Mouse (Mus musculus): ENCODE results near the gene Cdc26.

The Cdc26 gene

DNA sequence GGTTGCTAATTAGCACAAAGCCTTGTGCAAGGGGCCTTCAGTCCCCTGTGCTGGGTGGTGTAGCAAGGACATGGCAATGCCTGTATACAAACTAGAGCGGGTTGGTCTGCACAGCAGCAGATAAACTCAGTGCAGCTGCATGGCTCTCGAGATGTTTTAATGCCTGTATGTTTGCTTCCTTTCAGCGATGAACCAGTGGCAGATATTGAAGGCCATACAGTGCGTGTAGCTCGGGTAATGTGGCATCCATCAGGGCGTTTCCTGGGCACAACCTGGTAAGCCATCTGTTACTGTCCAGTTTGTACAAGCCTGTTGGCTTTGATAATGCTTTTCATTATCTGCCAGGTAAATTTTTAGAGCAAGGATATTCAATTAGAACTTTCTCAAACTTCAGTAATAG is 10.6 kb upstream of the Cdc26 start:
- no peaks in the 10 kb centered on the region for H3K27me3 ChIP-seq (ENCODE audit: control insufficient read depth, insufficient read depth, low read length, poor library complexity, severe bottlenecking)
- no peak for DNase-seq (ENCODE audit: low read depth, low spot score)

DNA sequence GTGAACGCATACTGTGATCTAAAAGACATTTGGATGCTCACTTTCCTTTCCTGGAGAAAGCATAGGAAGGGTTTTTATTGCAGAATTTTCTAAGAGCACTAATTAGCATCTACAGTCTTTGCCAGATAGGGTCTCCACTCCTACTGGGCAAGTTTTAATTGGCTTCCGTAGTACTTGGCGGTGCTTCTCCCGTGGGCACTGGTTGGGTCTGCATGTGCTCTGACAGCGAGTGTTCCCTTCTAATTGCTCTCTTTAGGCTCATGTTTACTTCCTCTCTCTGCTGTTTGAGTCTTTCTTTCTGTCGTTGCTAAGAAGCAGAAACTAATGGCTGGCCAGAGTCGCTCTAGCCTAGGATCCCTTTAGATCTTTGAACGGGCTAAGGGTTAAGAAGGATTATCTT is 10.0 kb upstream of the Cdc26 start:
- H3K36me3 ChIP-seq (ENCODE audit: control insufficient read depth, insufficient read depth, low read length, poor library complexity, severe bottlenecking) = peaks cover 34% of the 10 kb centered on the region
- H3K27me3 ChIP-seq (ENCODE audit: control insufficient read depth, insufficient read depth, low read length, poor library complexity, severe bottlenecking) = no peaks in the 10 kb centered on the region
- DNase-seq (ENCODE audit: low read depth, low spot score) = no peak

More for the DNA sequence above, 10.6 kb upstream of the Cdc26 start:
- H3K36me3 ChIP-seq (ENCODE audit: control insufficient read depth, insufficient read depth, low read length, poor library complexity, severe bottlenecking) = peaks cover 33% of the 10 kb centered on the region

DNA sequence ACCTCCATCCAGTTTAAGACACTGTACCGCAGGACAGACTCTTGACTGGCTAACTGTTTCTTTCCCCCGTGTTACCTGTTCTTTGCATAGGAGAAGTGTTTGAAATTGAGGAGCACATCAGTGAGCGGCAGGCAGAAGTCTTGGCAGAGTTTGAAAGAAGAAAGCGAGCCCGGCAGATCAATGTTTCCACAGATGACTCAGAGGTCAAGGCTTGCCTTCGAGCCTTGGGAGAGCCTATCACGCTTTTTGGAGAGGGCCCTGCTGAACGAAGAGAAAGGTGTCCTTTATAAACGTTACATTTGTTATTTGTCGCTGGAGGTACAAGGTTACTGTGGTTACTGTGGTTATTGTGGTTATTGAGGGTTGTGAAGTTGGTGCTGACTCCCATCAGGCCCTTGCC is 3.2 kb upstream of the Cdc26 start:
- no peak for DNase-seq (ENCODE audit: low read depth, low spot score)
- H3K36me3 ChIP-seq (ENCODE audit: control insufficient read depth, insufficient read depth, low read length, poor library complexity, severe bottlenecking) = peaks cover 26% of the 10 kb centered on the region; the same call in 1 of the 2 replicates
- no peaks in the 10 kb centered on the region for H3K27me3 ChIP-seq (ENCODE audit: control insufficient read depth, insufficient read depth, low read length, poor library complexity, severe bottlenecking)

- DNase-seq (ENCODE audit: low read depth, low spot score) = no peak
- Histone ChIP-seq H3K36me3 (ENCODE audit: control insufficient read depth, insufficient read depth, low read length, poor library complexity, severe bottlenecking) (peaks cover 18% of the 10 kb centered on the region; the same call in 1 of the 2 replicates), H3K27me3 (ENCODE audit: control insufficient read depth, insufficient read depth, low read length, poor library complexity, severe bottlenecking) (no peaks in the 10 kb centered on the region)
Observed at GRCm38 (mm10) chr4:62410325-62410724, 1.9 kb upstream of the Cdc26 start.

GRCm38 (mm10) chr4:62409615-62410014 is 1.2 kb upstream of the Cdc26 start:
- H3K36me3 ChIP-seq (ENCODE audit: control insufficient read depth, insufficient read depth, low read length, poor library complexity, severe bottlenecking) = peaks cover 15% of the 10 kb centered on the region; the same call in 1 of the 2 replicates
- peak; percentile 9 for DNase-seq (ENCODE audit: low read depth, low spot score)
- no peaks in the 10 kb centered on the region for H3K27me3 ChIP-seq (ENCODE audit: control insufficient read depth, insufficient read depth, low read length, poor library complexity, severe bottlenecking)

DNA sequence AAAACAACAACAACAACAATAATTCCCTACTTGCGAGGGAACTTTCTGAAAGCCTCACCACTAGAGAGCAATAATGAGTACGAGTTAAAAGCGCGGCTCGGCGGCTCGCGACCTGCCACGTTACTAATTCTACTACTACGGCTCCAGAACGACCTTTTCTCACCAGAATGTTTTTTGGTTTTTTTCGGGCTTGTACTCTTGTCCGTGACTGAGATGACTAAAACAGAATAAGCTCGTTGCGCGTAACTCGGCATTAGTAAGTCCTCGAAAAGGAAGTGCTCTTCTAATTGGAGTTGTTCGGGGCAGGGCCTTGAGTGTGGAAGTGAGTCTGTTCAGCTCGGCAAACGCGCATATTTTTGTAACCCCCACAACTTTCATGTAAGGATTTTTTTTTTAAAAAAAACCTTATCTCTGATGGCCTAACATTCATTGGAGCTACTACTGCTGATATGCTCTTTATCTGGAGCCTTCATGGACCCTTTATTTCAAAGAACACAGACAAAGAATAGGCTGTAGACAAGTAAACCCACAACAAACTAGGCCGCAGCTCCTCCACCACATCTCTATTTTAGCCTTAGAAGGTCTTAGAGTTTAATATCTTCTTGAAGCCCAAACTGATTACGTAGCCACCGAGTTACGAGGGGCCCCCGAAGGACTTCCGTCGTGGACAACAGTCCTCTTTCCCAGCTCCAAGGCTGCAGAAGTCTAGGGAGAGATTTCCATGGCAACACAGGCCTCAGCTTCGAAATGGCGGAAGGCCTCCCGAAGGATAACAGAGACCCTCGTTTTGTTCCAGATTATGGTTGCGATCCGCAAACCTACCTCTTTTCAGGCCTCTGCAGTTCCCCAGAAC is 486 bp downstream of the Cdc26 start:
- peak; percentile 69 for DNase-seq (ENCODE audit: low read depth, low spot score)
- H3K27me3 ChIP-seq (ENCODE audit: control insufficient read depth, insufficient read depth, low read length, poor library complexity, severe bottlenecking) = no peaks in the 10 kb centered on the region
- H3K36me3 ChIP-seq (ENCODE audit: control insufficient read depth, insufficient read depth, low read length, poor library complexity, severe bottlenecking) = peaks cover 7% of the 10 kb centered on the region; the same call in 1 of the 2 replicates

DNA sequence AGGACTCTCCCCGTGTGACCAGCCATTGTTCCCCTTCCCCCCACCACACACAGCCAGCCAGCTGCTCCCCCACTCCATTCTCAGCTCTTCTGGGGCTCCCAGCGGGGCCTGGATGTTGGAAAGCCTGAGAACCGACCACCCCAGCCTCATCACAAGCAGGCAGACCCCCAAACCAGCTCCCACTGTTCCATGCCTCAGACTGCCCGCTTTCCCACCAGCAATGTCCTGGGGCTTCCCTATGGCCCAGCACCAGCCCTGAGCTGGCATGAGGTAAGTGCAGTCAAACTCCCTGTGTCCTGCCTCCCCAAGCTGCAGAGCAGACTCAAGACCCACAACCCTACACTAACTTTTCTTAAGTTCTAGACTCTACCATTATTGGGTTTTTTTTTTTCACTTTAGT is 2.3 kb downstream of the Cdc26 start:
- no peak for DNase-seq (ENCODE audit: low read depth, low spot score)
- Histone ChIP-seq H3K36me3 (ENCODE audit: control insufficient read depth, insufficient read depth, low read length, poor library complexity, severe bottlenecking) (no peaks in the 10 kb centered on the region; the same call in 1 of the 2 replicates), H3K27me3 (ENCODE audit: control insufficient read depth, insufficient read depth, low read length, poor library complexity, severe bottlenecking) (no peaks in the 10 kb centered on the region)

- no peaks in the 10 kb centered on the region for H3K27me3 ChIP-seq (ENCODE audit: control insufficient read depth, insufficient read depth, low read length, poor library complexity, severe bottlenecking)
- no peak for DNase-seq (ENCODE audit: low read depth, low spot score)
- peaks cover 15% of the 10 kb centered on the region for H3K36me3 ChIP-seq (ENCODE audit: control insufficient read depth, insufficient read depth, low read length, poor library complexity, severe bottlenecking)
Observed at GRCm38 (mm10) chr4:62398956-62399355, 9.5 kb downstream of the Cdc26 start.

DNA sequence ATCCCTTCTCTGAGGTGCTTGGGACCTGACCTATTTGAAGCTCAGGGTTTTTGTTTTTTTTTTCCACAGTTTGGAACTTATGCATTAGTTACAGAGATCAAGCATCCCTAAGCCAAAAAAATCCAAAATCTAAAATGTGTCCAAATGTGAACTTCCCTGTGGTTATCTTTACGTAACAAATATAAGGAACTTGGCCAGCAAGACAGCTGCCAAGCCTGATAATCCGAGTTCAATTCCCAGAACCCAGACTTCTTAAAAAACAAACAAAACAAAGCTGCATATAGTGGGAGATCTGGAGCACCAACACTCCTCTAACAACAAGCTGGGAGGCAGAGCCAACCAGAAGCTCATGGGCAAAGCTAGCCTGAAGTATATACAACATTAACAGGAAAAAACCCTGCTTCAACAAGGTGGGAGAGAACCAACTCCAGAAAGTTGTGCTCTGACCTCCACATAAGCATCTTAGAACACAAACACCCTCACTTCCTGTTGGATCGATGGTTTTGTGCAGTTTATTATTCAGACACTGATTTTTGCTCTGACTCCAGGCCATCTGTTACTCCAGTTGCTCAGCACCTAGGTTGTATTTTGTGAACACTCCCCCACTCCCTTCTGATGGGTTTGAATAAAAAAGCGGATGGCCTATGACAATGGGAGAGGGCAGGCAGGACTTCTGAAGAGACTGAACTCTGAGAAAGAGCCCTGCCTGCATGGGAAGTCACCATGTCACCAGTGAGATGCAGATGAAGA is 10.7 kb downstream of the Cdc26 start:
- Histone ChIP-seq H3K36me3 (ENCODE audit: control insufficient read depth, insufficient read depth, low read length, poor library complexity, severe bottlenecking) (peaks cover 15% of the 10 kb centered on the region), H3K27me3 (ENCODE audit: control insufficient read depth, insufficient read depth, low read length, poor library complexity, severe bottlenecking) (no peaks in the 10 kb centered on the region)
- no peak for DNase-seq (ENCODE audit: low read depth, low spot score)

- Histone ChIP-seq H3K36me3 (ENCODE audit: control insufficient read depth, insufficient read depth, low read length, poor library complexity, severe bottlenecking) (peaks cover 15% of the 10 kb centered on the region), H3K27me3 (ENCODE audit: control insufficient read depth, insufficient read depth, low read length, poor library complexity, severe bottlenecking) (no peaks in the 10 kb centered on the region)
- DNase-seq (ENCODE audit: low read depth, low spot score) = no peak
Observed at GRCm38 (mm10) chr4:62395806-62396205, 12.6 kb downstream of the Cdc26 start.

DNA sequence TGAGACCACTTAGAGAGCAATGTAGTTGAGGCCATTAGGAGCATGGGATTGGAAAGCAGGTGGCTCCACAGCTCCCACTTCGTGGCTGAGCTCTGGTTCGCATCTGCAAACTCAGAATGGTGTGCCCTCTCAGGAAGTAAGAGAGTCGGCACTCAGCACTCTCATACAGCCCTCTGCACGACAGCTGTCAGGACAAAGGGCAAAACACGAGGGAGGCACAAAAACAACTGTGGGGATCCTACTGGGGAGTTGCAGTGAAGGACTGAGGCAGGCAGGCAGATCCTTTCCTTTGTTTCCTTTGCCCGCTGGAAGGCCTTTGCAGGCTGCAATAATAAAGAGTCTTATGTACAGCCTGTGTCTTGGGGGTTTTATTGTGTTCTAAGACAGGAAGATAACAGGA is 15.0 kb downstream of the Cdc26 start:
- DNase-seq (ENCODE audit: low read depth, low spot score) = no peak
- peaks cover 10% of the 10 kb centered on the region for H3K36me3 ChIP-seq (ENCODE audit: control insufficient read depth, insufficient read depth, low read length, poor library complexity, severe bottlenecking)

GRCm38 (mm10) chr4:62391892-62392291 is 16.6 kb downstream of the Cdc26 start:
- no peaks in the 10 kb centered on the region for H3K27me3 ChIP-seq (ENCODE audit: control insufficient read depth, insufficient read depth, low read length, poor library complexity, severe bottlenecking)
- peaks cover 3% of the 10 kb centered on the region for H3K36me3 ChIP-seq (ENCODE audit: control insufficient read depth, insufficient read depth, low read length, poor library complexity, severe bottlenecking)
- no peak for DNase-seq (ENCODE audit: low read depth, low spot score)

More for the DNA sequence above, 15.0 kb downstream of the Cdc26 start:
- no peaks in the 10 kb centered on the region for H3K27me3 ChIP-seq (ENCODE audit: control insufficient read depth, insufficient read depth, low read length, poor library complexity, severe bottlenecking)

- Histone ChIP-seq H3K27me3 (ENCODE audit: control insufficient read depth, insufficient read depth, low read length, poor library complexity, severe bottlenecking) (no peaks in the 10 kb centered on the region), H3K36me3 (ENCODE audit: control insufficient read depth, insufficient read depth, low read length, poor library complexity, severe bottlenecking) (no peaks in the 10 kb centered on the region; the same call in none of the 2 replicates)
- DNase-seq (ENCODE audit: low read depth, low spot score) = no peak
Observed at GRCm38 (mm10) chr4:62389592-62390512, 18.6 kb downstream of the Cdc26 start.

DNA sequence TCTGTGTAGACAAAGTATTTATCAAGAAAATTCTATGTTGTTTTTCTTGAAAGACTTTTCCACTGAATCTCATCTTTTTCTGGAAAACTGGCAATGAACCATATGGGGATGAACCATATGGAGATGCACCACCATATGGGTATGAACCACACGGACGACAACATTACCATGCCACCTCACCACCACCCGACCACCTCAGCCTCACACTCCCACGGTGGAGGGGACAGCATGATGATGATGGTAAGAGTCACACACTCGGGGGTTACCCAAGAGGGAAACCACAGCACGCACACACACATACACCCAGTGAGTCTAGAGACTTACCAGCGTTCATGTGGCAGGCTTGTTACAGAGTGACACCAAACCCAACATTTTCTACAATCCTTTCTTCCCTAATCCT is 23.0 kb downstream of the Cdc26 start:
- DNase-seq (ENCODE audit: low read depth, low spot score) = no peak
- Histone ChIP-seq H3K27me3 (ENCODE audit: control insufficient read depth, insufficient read depth, low read length, poor library complexity, severe bottlenecking) (no peaks in the 10 kb centered on the region), H3K36me3 (ENCODE audit: control insufficient read depth, insufficient read depth, low read length, poor library complexity, severe bottlenecking) (no peaks in the 10 kb centered on the region)

Data from splenic B cell, adult 2 months (primary cell).